Mouse (Mus musculus): ENCODE data around the gene Cd300ld2. TPM values are rescaled to one million over a fixed set of nuclear protein-coding genes. Genes with fewer than 3 reads are reported as not detected.

Cd300ld2 gene
- polyA plus RNA-seq, 1 experiment from 2014 or later = not detected

- Histone ChIP-seq H3K4me1 (replicated peaks) (no peaks in the 10 kb centered on the region), H3K27me3 (peaks cover 9% of the 10 kb centered on the region; the same call in 1 of the 2 replicates), H3K27ac (no peak within 1 kb of the TSS), H3K9ac (replicated peaks) (no peak within 1 kb of the TSS), H3K4me2 (no peak within 1 kb of the TSS), H3K9me3 (no peaks in the 10 kb centered on the region), H3K36me3 (no peaks in the 10 kb centered on the region), H3K4me3 (replicated peaks) (no peak within 1 kb of the TSS)
- no peak for ATAC-seq (ENCODE audit: insufficient number of reproducible peaks, insufficient read depth, low FRiP score, low TSS enrichment, low read depth)
- 82% methylated on average over 7 of the region's 7 CpGs for WGBS
Observed at GRCm38 (mm10) chr11:115001474-115002040, 14.4 kb downstream of the Cd300ld2 start, which contains the start of gene Cd300c2. Gene Cd300c2 (minus strand): TSS chr11:115001880.

GRCm38 (mm10) chr11:114989793-114990192 is 26.2 kb downstream of the Cd300ld2 start, which contains the start of gene Cd300ld:
Gene Cd300ld (minus strand): TSS chr11:114989922.
- WGBS = 80% methylated on average over 4 of the region's 4 CpGs
- no peaks in the 10 kb centered on the region for H3K4me1 ChIP-seq (replicated peaks)
- no peak within 1 kb of the TSS for H3K4me2 ChIP-seq
- H3K9ac ChIP-seq (replicated peaks) = no peak within 1 kb of the TSS
- no peak for ATAC-seq (ENCODE audit: insufficient number of reproducible peaks, insufficient read depth, low FRiP score, low TSS enrichment, low read depth)
- H3K4me3 ChIP-seq (replicated peaks) = no peak within 1 kb of the TSS
- H3K9me3 ChIP-seq = no peaks in the 10 kb centered on the region
- no peaks in the 10 kb centered on the region for H3K27me3 ChIP-seq
- no peaks in the 10 kb centered on the region for H3K36me3 ChIP-seq
- H3K27ac ChIP-seq = no peak within 1 kb of the TSS

GRCm38 (mm10) chr11:114981866-114982265 is 34.1 kb downstream of the Cd300ld2 start:
- peaks cover 29% of the 10 kb centered on the region for H3K9me3 ChIP-seq
- H3K4me1 ChIP-seq (replicated peaks) = no peaks in the 10 kb centered on the region
- no peaks in the 10 kb centered on the region for H3K36me3 ChIP-seq
- H3K4me2 ChIP-seq = no peak overlapping the region
- 71% methylated on average over 4 of the region's 4 CpGs for WGBS
- H3K4me3 ChIP-seq (replicated peaks) = no peak overlapping the region
- no peaks in the 10 kb centered on the region for H3K27me3 ChIP-seq
- no peak overlapping the region for H3K27ac ChIP-seq
- no peak overlapping the region for H3K9ac ChIP-seq (replicated peaks)
- ATAC-seq (ENCODE audit: insufficient number of reproducible peaks, insufficient read depth, low FRiP score, low TSS enrichment, low read depth) = no peak

- H3K27me3 ChIP-seq = no peaks in the 10 kb centered on the region
- no peak for ATAC-seq (ENCODE audit: insufficient number of reproducible peaks, insufficient read depth, low FRiP score, low TSS enrichment, low read depth)
Observed at GRCm38 (mm10) chr11:114972726-114973125, 43.3 kb downstream of the Cd300ld2 start.

GRCm38 (mm10) chr11:114968752-114969207 is 47.2 kb downstream of the Cd300ld2 start, which contains the start of gene Cd300c:
Gene Cd300c (minus strand): TSS chr11:114969157.
- WGBS = 84% methylated on average over 9 of the region's 9 CpGs
- H3K36me3 ChIP-seq = no peaks in the 10 kb centered on the region
- H3K27ac ChIP-seq = no peak within 1 kb of the TSS
- no peak for ATAC-seq (ENCODE audit: insufficient number of reproducible peaks, insufficient read depth, low FRiP score, low TSS enrichment, low read depth)
- no peak within 1 kb of the TSS for H3K4me3 ChIP-seq (replicated peaks)
- H3K9me3 ChIP-seq = peaks cover 14% of the 10 kb centered on the region; the same call in 1 of the 2 replicates
- H3K27me3 ChIP-seq = no peaks in the 10 kb centered on the region
- no peaks in the 10 kb centered on the region for H3K4me1 ChIP-seq (replicated peaks)
- H3K4me2 ChIP-seq = no peak within 1 kb of the TSS
- no peak within 1 kb of the TSS for H3K9ac ChIP-seq (replicated peaks)

More at GRCm38 (mm10) chr11:114972726-114973125, 43.3 kb downstream of the Cd300ld2 start:
- 84% methylated on average over 10 of the region's 10 CpGs for WGBS
- no peak overlapping the region for H3K4me2 ChIP-seq
- H3K9me3 ChIP-seq = peaks cover 31% of the 10 kb centered on the region; the same call in 1 of the 2 replicates
- no peak overlapping the region for H3K27ac ChIP-seq
- H3K9ac ChIP-seq (replicated peaks) = no peak overlapping the region
- no peak overlapping the region for H3K4me3 ChIP-seq (replicated peaks)
- no peaks in the 10 kb centered on the region for H3K36me3 ChIP-seq
- H3K4me1 ChIP-seq (replicated peaks) = no peaks in the 10 kb centered on the region

GRCm38 (mm10) chr11:114965182-114965828 is 50.7 kb downstream of the Cd300ld2 start:
- ATAC-seq (ENCODE audit: insufficient number of reproducible peaks, insufficient read depth, low FRiP score, low TSS enrichment, low read depth) = no peak
- Histone ChIP-seq H3K9ac (replicated peaks) (no peak overlapping the region), H3K4me3 (replicated peaks) (no peak overlapping the region), H3K27ac (no peak overlapping the region), H3K27me3 (no peaks in the 10 kb centered on the region), H3K4me2 (no peak overlapping the region), H3K36me3 (no peaks in the 10 kb centered on the region), H3K4me1 (replicated peaks) (no peaks in the 10 kb centered on the region), H3K9me3 (no peaks in the 10 kb centered on the region)
- 52% methylated on average over 3 of the region's 3 CpGs for WGBS

GRCm38 (mm10) chr11:114960369-114960768 is 55.6 kb downstream of the Cd300ld2 start:
- no peaks in the 10 kb centered on the region for H3K9me3 ChIP-seq
- no peak for ATAC-seq (ENCODE audit: insufficient number of reproducible peaks, insufficient read depth, low FRiP score, low TSS enrichment, low read depth)
- H3K27ac ChIP-seq = no peak overlapping the region
- no peaks in the 10 kb centered on the region for H3K4me1 ChIP-seq (replicated peaks)
- H3K27me3 ChIP-seq = no peaks in the 10 kb centered on the region
- H3K36me3 ChIP-seq = no peaks in the 10 kb centered on the region
- H3K4me2 ChIP-seq = no peak overlapping the region
- H3K4me3 ChIP-seq (replicated peaks) = no peak overlapping the region
- H3K9ac ChIP-seq (replicated peaks) = no peak overlapping the region
- 83% methylated on average over 1 of the region's 1 CpGs for WGBS

Other genes starting within 250 kb of the Cd300ld2 start
- gene Btbd17, start 220.2 kb downstream of the Cd300ld2 start, polyA plus RNA-seq (2016; fragmentation: Nextera tagmentation; extraction: Ambion mirVana) = 1.5 TPM in 2 replicates
- not detected in 2 replicates for gene Gpr142, start 217.3 kb downstream of the Cd300ld2 start, polyA plus RNA-seq (2016; fragmentation: Nextera tagmentation; extraction: Ambion mirVana)
- 50.7 and 53.8 TPM in 2 replicates for gene Gprc5c, start 165.0 kb downstream of the Cd300ld2 start, polyA plus RNA-seq (2016; fragmentation: Nextera tagmentation; extraction: Ambion mirVana)
- gene Cd300a, start 126.2 kb downstream of the Cd300ld2 start, polyA plus RNA-seq (2016; fragmentation: Nextera tagmentation; extraction: Ambion mirVana) = 0.70 and 0.88 TPM in 2 replicates
- not detected in 2 replicates for gene Cd300lb, start 81.8 kb downstream of the Cd300ld2 start, polyA plus RNA-seq (2016; fragmentation: Nextera tagmentation; extraction: Ambion mirVana)
- not detected in 2 replicates for gene Cd300c, start 47.0 kb downstream of the Cd300ld2 start, polyA plus RNA-seq (2016; fragmentation: Nextera tagmentation; extraction: Ambion mirVana)
- gene Cd300ld, start 26.3 kb downstream of the Cd300ld2 start, polyA plus RNA-seq (2016; fragmentation: Nextera tagmentation; extraction: Ambion mirVana) = 0.10 TPM in 1 of 2 replicates, not detected in the other
- gene Cd300c2, start 14.3 kb downstream of the Cd300ld2 start, polyA plus RNA-seq (2016; fragmentation: Nextera tagmentation; extraction: Ambion mirVana) = 0.73 and 0.83 TPM in 2 replicates
- gene Cd300ld4, start 10.8 kb upstream of the Cd300ld2 start, polyA plus RNA-seq (2016; fragmentation: Nextera tagmentation; extraction: Ambion mirVana) = not detected in 2 replicates
- gene Cd300ld5, start 21.6 kb upstream of the Cd300ld2 start, polyA plus RNA-seq (2016; fragmentation: Nextera tagmentation; extraction: Ambion mirVana) = not detected in 2 replicates
- gene Cd300ld3, start 32.2 kb upstream of the Cd300ld2 start, polyA plus RNA-seq (2016; fragmentation: Nextera tagmentation; extraction: Ambion mirVana) = not detected in 2 replicates
- not detected in 2 replicates for gene Cd300e, start 46.0 kb upstream of the Cd300ld2 start, polyA plus RNA-seq (2016; fragmentation: Nextera tagmentation; extraction: Ambion mirVana)
- gene Rab37, start 75.2 kb upstream of the Cd300ld2 start, polyA plus RNA-seq (2016; fragmentation: Nextera tagmentation; extraction: Ambion mirVana) = 1.4 and 1.8 TPM in 2 replicates
- 0.26 TPM in 2 replicates for gene Cd300lf, start 117.8 kb upstream of the Cd300ld2 start, polyA plus RNA-seq (2016; fragmentation: Nextera tagmentation; extraction: Ambion mirVana)
- gene Slc9a3r1, start 147.1 kb upstream of the Cd300ld2 start, polyA plus RNA-seq (2016; fragmentation: Nextera tagmentation; extraction: Ambion mirVana) = 23.9 and 25.0 TPM in 2 replicates
- gene Tmem104, start 171.3 kb upstream of the Cd300ld2 start, polyA plus RNA-seq (2016; fragmentation: Nextera tagmentation; extraction: Ambion mirVana) = 5.8 and 8.2 TPM in 2 replicates
- gene Nat9, start 171.7 kb upstream of the Cd300ld2 start, polyA plus RNA-seq (2016; fragmentation: Nextera tagmentation; extraction: Ambion mirVana) = 17.8 and 23.6 TPM in 2 replicates

Measured in limb, embryonic 12.5 days (tissue).